Mouse (Mus musculus): ENCODE results near the gene Grpel1. TPM values are rescaled to one million over a fixed set of nuclear protein-coding genes. Genes with fewer than 3 reads are reported as not detected.

Gene Grpel1
- polyA plus RNA-seq, 1 experiment from 2014 or later: 71.7 TPM

DNA sequence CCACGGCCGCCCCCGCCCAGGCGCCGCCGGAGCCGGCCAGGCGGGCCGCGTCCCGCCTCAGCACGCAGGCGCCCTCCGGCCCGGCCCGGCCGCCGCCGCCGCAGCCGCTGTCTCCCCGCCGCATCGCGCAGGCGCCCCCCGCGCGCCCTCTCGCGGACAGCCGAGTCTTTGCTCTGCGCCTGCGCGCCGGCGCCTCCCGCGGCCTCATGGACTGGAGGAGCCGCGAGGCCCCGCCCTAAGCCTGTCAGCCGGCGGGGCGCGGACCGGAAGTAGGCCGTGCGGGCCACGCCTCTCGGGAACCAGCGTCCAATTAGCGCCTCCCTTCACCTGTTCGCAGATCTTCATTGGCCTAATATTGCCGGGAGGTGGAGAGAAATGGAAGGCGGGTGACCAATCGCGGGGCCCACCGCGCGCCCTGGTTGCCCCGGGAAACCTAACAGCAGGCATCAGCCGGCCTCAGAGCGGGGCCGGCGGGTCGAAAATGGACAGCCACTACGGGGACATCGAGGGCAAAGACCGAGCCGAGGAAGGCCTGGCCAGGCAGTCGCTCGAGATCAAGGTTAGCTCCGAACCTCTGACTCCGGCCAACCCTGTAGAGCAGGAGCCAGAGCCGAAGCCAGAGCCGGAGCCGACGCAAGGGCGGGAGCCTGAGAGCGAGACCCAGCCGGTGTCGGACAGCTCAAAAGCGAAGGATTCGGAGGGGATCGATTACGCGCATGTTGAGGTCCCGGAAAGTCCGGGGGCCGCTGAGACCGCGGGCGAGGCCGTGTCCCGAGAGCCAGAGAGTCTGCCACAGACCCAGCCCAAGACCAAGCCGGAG is 19.6 kb downstream of the Grpel1 start, which contains the start of the genes Tada2b and Ccdc96:
Gene Tada2b (minus strand): TSS at position 115 of the 820 bp plus-strand sequence.
Gene Ccdc96 (plus strand): TSS at position 418 of the 820 bp plus-strand sequence.
- H3K9ac ChIP-seq: peak within 1 kb of the TSS; percentile 91
- peak; percentile 99 for ATAC-seq
- WGBS: under 1% methylated on average over 86 of the region's 97 CpGs
- H3K4me3 ChIP-seq (replicated peaks): peak within 1 kb of the TSS; percentile 93
- H3K27ac ChIP-seq: peak within 1 kb of the TSS; percentile 71
- peak within 1 kb of the TSS; percentile 97 for H3K4me2 ChIP-seq (replicated peaks)
- H3K9me3 ChIP-seq: no peaks in the 10 kb centered on the region
- peaks cover 10% of the 10 kb centered on the region; the same call in 1 of the 2 replicates for H3K27me3 ChIP-seq (replicated peaks)
- no peaks in the 10 kb centered on the region for H3K36me3 ChIP-seq
- H3K4me1 ChIP-seq (replicated peaks): peaks cover 23% of the 10 kb centered on the region

DNA sequence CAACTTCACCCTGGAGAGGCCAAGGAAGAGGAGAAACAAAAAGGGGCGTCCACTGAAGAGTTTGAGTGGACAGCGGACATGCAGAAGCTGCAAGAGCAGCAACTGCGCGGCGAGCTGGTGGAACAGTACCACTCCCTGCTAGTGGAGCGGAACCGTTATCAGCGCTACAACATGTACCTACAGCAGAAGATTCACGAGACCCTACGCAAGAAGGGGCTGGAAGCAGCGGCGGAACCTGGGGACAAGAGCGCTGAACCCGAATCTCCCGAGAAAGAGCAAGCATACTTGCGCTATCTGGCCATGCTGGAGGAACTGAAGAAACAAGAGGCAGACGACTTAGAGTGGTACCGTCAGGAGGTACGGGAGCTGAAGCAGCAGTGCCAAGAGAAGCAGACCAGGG is 20.5 kb downstream of the Grpel1 start:
- peak overlapping the region; percentile 55 for H3K4me3 ChIP-seq (replicated peaks)
- peak overlapping the region; percentile 97 for H3K4me2 ChIP-seq (replicated peaks)
- ATAC-seq: no peak
- H3K9ac ChIP-seq: 0 out of 2 replicates have a peak overlapping the region, but pooled peaks have one; percentile 30
- no peaks in the 10 kb centered on the region for H3K36me3 ChIP-seq
- peaks cover 20% of the 10 kb centered on the region for H3K4me1 ChIP-seq (replicated peaks)
- H3K27me3 ChIP-seq (replicated peaks): peaks cover 10% of the 10 kb centered on the region; the same call in 1 of the 2 replicates
- 38% methylated on average over 19 of the region's 19 CpGs for WGBS
- no peak overlapping the region for H3K27ac ChIP-seq
- H3K9me3 ChIP-seq: no peaks in the 10 kb centered on the region

DNA sequence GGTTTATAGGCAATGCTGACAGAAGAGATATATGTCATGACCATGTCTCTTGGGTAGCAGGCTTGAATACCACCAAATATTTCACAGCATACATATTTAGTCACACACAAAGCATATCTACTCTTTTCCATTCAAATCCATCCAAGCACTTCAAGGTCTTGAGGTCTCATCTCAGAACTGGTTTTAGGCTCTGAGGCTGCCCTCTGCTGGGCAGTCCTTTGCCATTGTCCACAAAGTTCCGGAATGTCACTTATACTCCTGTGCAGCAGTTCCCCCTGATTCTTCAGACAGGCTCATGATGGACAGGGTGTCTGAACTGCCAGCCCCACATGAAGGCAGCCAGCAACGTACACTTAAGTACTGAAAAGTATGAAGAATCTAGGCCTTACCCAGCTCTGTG is 24.4 kb downstream of the Grpel1 start:
- Histone ChIP-seq H3K4me2 (replicated peaks) (no peak overlapping the region), H3K9me3 (no peaks in the 10 kb centered on the region), H3K36me3 (peaks cover 15% of the 10 kb centered on the region; the same call in 1 of the 2 replicates), H3K4me3 (replicated peaks) (no peak overlapping the region), H3K27ac (no peak overlapping the region), H3K4me1 (replicated peaks) (peaks cover 6% of the 10 kb centered on the region), H3K9ac (no peak overlapping the region), H3K27me3 (replicated peaks) (peaks cover 10% of the 10 kb centered on the region; the same call in 1 of the 2 replicates)
- no peak for ATAC-seq
- WGBS: 61% methylated on average over 2 of the region's 2 CpGs

DNA sequence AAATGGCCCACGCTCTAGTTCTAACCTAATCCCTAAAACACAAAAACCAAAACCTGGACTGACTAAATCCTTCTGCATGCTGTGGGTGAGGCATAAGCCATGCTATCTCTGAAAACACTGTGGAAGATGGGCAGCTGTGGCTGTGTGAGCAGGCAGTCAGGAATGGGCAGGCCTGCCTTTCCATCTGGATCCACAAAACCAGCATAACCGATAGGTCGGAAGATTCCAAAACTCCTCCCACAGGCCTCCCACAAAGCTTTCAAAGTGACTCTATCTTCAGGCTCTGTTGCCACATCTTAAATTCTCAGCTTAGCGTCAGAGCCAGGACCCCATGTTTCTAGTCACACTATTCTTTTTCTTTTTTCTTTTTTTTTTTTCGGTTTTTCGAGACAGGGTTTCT is 29.1 kb downstream of the Grpel1 start:
- Histone ChIP-seq H3K4me3 (replicated peaks) (no peak overlapping the region), H3K27ac (no peak overlapping the region), H3K4me2 (replicated peaks) (no peak overlapping the region), H3K9ac (no peak overlapping the region), H3K36me3 (peaks cover 36% of the 10 kb centered on the region), H3K9me3 (no peaks in the 10 kb centered on the region), H3K4me1 (replicated peaks) (no peaks in the 10 kb centered on the region), H3K27me3 (replicated peaks) (no peaks in the 10 kb centered on the region)
- WGBS: 90% methylated on average over 6 of the region's 6 CpGs
- ATAC-seq: no peak

DNA sequence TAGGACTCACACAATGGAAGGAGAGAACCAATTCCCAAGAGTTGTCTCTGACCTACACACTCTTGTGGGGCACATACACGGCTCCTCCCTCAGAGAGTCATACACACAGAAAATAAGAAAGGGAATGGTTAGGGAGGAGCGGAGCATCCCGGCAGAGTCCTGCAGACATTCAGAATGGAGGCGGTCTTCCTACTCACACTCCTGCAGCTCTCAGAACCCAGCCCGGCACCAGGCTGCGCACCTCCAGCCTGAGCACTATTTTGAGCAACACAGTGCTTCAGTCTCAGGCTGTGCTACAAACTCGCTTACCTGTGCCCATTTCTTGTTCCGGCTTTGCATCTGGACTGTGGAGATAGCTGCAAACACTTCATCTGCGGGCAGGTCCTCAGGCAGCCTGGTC is 29.9 kb downstream of the Grpel1 start:
- Histone ChIP-seq H3K4me1 (replicated peaks) (no peaks in the 10 kb centered on the region), H3K27me3 (replicated peaks) (no peaks in the 10 kb centered on the region), H3K9ac (no peak overlapping the region), H3K4me2 (replicated peaks) (no peak overlapping the region), H3K4me3 (replicated peaks) (no peak overlapping the region), H3K27ac (no peak overlapping the region), H3K36me3 (peaks cover 36% of the 10 kb centered on the region), H3K9me3 (no peaks in the 10 kb centered on the region)
- 94% methylated on average over 9 of the region's 9 CpGs for WGBS
- ATAC-seq: no peak

DNA sequence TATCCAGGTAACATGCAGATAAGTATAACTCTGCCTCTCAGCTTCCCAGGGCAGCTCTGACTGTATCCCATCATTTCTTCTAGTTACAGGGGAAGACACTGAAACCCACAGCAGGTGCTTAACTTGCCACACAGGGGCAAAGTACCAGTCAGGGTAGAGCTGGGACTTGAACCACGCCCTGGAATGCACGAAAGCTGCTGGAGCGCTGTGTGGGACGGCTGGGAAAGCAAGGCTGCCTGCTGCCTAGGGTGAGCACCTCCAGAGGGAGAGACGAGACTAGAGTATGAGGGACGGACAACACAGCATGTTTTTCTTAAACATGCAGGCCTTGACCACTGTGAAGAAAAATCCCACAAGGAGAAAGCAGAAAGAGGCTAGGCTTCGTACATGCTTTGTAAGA is 40.4 kb downstream of the Grpel1 start:
- Histone ChIP-seq H3K4me2 (replicated peaks) (no peak overlapping the region), H3K27me3 (replicated peaks) (no peaks in the 10 kb centered on the region), H3K9me3 (no peaks in the 10 kb centered on the region), H3K4me1 (replicated peaks) (no peaks in the 10 kb centered on the region), H3K27ac (no peak overlapping the region), H3K36me3 (peaks cover 41% of the 10 kb centered on the region), H3K4me3 (replicated peaks) (no peak overlapping the region), H3K9ac (no peak overlapping the region)
- ATAC-seq: peak; percentile 87
- 75% methylated on average over 7 of the region's 7 CpGs for WGBS

DNA sequence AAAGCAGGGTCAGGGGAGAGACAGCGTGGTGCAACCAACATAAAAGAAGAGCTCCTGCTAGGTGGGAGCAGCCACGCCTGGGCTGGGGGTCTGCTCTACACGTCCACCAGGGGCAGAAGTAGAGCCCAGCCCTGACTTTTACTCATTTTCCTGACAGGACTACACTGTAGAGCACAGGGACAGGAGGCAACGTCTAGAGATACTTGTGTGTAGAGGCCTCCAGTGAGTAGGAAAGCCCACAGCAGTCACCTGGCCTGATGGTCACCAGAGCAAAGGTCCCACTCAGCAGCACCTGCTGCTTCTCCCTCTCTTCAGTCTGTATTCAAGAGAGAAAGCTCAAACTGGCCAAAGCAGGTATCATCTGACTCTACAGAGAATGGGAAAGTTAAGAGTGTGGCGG is 40.8 kb downstream of the Grpel1 start:
- no peak overlapping the region for H3K9ac ChIP-seq
- H3K4me3 ChIP-seq (replicated peaks): no peak overlapping the region
- H3K27me3 ChIP-seq (replicated peaks): no peaks in the 10 kb centered on the region
- no peaks in the 10 kb centered on the region for H3K9me3 ChIP-seq
- peak; percentile 66 for ATAC-seq
- peaks cover 45% of the 10 kb centered on the region for H3K36me3 ChIP-seq
- H3K4me2 ChIP-seq (replicated peaks): no peak overlapping the region
- H3K27ac ChIP-seq: no peak overlapping the region
- 68% methylated on average over 5 of the region's 5 CpGs for WGBS
- no peaks in the 10 kb centered on the region for H3K4me1 ChIP-seq (replicated peaks)

DNA sequence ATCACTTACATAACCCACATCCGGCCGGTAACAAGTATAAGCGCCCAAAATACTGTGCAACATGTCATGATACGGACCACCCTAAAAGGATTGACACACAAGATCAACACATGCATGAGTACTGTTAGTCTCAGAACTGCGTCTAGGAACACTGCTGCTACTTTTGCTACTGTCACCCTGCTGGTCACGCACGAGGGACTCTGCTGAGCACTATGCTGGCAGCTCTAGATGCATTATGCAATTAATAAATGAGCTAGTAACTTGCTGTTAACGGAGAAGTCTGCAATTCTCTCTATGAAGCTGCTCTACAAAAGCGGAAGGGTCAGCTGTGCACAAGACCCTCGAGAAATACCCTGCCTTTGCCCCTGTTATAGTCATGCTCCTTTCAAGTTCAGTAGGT is 43.6 kb downstream of the Grpel1 start:
- no peaks in the 10 kb centered on the region for H3K9me3 ChIP-seq
- H3K27me3 ChIP-seq (replicated peaks): no peaks in the 10 kb centered on the region
- H3K9ac ChIP-seq: no peak overlapping the region
- H3K27ac ChIP-seq: no peak overlapping the region
- H3K4me3 ChIP-seq (replicated peaks): no peak overlapping the region
- H3K36me3 ChIP-seq: peaks cover 46% of the 10 kb centered on the region
- H3K4me1 ChIP-seq (replicated peaks): no peaks in the 10 kb centered on the region
- no peak overlapping the region for H3K4me2 ChIP-seq (replicated peaks)
- no peak for ATAC-seq
- 92% methylated on average over 10 of the region's 10 CpGs for WGBS

DNA sequence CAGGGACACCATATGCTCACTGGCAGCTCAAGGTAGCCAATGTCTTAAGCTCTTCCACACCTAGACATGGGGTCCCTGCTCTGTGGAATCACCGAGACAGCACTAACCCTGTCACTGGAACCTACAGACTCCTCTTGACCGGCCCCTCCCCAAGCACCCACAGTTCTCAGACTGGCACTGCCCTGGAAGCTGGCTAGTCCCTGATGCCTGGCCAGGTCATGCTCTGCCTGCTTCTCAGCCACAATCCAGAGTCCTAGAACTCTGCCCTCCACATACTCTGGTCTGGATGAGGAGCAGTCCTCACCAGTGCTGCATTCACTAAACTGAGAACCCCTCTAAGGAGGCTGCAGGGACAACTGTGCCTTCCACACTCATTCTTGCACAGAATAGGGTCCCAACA is 46.2 kb downstream of the Grpel1 start:
- 95% methylated on average over 2 of the region's 2 CpGs for WGBS

DNA sequence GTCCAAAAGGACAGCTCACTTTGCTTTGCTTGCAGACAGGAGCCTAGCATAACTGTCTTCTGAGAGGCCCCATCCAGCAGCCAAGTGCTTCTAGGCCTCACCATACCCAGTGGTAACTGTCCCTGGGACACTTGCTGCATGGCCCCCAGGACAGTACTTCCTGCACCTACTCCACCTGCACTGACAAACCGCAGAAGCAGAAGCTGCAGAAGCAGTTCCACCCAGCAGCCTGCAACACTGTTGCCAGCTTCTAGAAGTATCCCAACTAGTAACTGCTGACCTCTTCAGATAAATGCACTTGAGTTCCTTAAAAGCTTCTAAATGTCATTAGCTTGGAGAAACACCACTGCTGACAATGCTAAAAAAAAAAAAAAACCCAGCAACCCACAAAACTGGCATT is 50.3 kb downstream of the Grpel1 start:
- Histone ChIP-seq H3K27ac (no peak overlapping the region), H3K4me3 (replicated peaks) (no peak overlapping the region), H3K9ac (no peak overlapping the region), H3K36me3 (peaks cover 28% of the 10 kb centered on the region), H3K4me2 (replicated peaks) (no peak overlapping the region), H3K4me1 (replicated peaks) (no peaks in the 10 kb centered on the region), H3K9me3 (no peaks in the 10 kb centered on the region), H3K27me3 (replicated peaks) (no peaks in the 10 kb centered on the region)
- WGBS: 84% methylated on average over 1 of the region's 1 CpGs
- no peak for ATAC-seq

More for the DNA sequence above, 46.2 kb downstream of the Grpel1 start:
- Histone ChIP-seq H3K4me1 (replicated peaks) (no peaks in the 10 kb centered on the region), H3K27ac (no peak overlapping the region), H3K9me3 (no peaks in the 10 kb centered on the region), H3K9ac (no peak overlapping the region), H3K27me3 (replicated peaks) (no peaks in the 10 kb centered on the region), H3K36me3 (peaks cover 32% of the 10 kb centered on the region), H3K4me3 (replicated peaks) (no peak overlapping the region), H3K4me2 (replicated peaks) (no peak overlapping the region)
- ATAC-seq: no peak

DNA sequence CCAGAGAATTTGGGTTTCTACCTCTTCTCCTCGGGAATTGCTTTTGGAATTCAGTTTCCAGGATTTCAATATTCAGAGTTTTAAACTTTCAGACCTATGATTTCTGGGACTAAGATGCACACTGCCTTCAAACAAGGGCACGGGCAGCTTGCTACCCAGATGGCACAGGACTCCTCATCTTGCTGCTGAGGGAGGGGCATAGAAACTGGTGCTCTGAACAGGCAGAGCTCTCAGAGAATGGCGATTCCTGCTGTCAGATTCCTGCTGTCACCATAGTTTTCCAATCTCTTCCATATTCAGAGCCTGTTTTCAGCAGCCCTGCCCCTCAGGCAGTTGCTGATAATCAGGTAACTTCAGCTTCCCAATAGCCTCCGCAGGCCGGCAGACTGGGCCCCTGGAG is 50.8 kb downstream of the Grpel1 start:
- no peak overlapping the region for H3K4me3 ChIP-seq (replicated peaks)
- no peak for ATAC-seq
- H3K9ac ChIP-seq: no peak overlapping the region
- no peaks in the 10 kb centered on the region for H3K9me3 ChIP-seq
- no peak overlapping the region for H3K27ac ChIP-seq
- WGBS: 92% methylated on average over 5 of the region's 5 CpGs
- peaks cover 27% of the 10 kb centered on the region; the same call in 1 of the 2 replicates for H3K36me3 ChIP-seq
- H3K4me1 ChIP-seq (replicated peaks): no peaks in the 10 kb centered on the region
- H3K27me3 ChIP-seq (replicated peaks): no peaks in the 10 kb centered on the region
- H3K4me2 ChIP-seq (replicated peaks): no peak overlapping the region

DNA sequence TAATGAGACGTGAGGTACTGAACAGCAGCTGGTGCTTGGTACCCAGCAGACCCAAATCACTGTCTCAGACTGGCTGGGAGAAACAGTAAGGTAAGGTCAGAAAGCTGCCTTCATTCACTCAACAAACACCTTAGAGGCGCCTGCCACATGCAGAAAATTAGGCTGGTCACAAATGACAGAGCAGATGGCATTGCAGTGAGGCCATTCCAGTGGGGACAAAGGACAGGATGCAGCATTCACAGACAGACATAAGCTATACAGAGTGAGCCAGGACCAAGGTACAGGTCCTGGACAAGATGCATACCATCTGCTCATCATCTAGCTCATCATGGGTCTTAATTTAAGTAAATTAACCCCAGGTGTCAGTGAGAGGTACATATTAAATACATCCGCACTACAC is 52.8 kb downstream of the Grpel1 start:
- Histone ChIP-seq H3K36me3 (peaks cover 20% of the 10 kb centered on the region; the same call in 1 of the 2 replicates), H3K27ac (no peak overlapping the region), H3K27me3 (replicated peaks) (no peaks in the 10 kb centered on the region), H3K4me1 (replicated peaks) (no peaks in the 10 kb centered on the region), H3K9ac (no peak overlapping the region), H3K9me3 (no peaks in the 10 kb centered on the region), H3K4me2 (replicated peaks) (no peak overlapping the region), H3K4me3 (replicated peaks) (no peak overlapping the region)
- no peak for ATAC-seq
- WGBS: 87% methylated on average over 3 of the region's 3 CpGs

DNA sequence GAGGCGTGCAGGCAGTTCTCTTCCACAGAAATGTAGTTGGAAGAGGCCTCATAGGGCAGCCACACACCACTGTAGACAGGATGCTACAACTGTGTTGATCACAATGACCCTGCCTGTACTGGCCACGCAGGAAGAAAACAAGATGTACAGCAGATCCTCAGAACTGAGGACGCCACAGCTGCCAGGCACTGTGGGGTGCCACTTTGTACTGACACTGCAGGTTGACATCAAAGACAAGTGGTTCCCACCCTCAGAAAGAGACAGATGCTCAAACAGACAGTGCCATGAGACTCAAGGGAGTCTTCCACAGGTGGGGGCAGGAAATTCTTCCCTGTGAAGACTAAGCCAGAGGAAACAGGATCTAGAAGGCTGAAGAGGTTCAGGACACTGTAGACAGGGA is 55.0 kb downstream of the Grpel1 start:
- no peak for ATAC-seq
- WGBS: 87% methylated on average over 3 of the region's 3 CpGs
- Histone ChIP-seq H3K9me3 (no peaks in the 10 kb centered on the region), H3K4me3 (replicated peaks) (no peak overlapping the region), H3K27me3 (replicated peaks) (no peaks in the 10 kb centered on the region), H3K27ac (no peak overlapping the region), H3K4me1 (replicated peaks) (no peaks in the 10 kb centered on the region), H3K4me2 (replicated peaks) (no peak overlapping the region), H3K9ac (no peak overlapping the region), H3K36me3 (peaks cover 20% of the 10 kb centered on the region; the same call in 1 of the 2 replicates)
